Mouse (Mus musculus) megakaryocyte, embryonic 14.5 days (primary cell): ENCODE data around the gene Elovl5. TPM values are rescaled to one million over a fixed set of nuclear protein-coding genes. Genes with fewer than 3 reads are reported as not detected.

Source experiments
- H3K27me3 ChIP-seq: replicated peaks from 2 replicates; pipeline ENCODE3; 2012; ENCODE audit warnings: inconsistent platforms
- H3K36me3 ChIP-seq: replicated peaks from 2 replicates; pipeline ENCODE3; 2012; ENCODE audit warnings: low read length, inconsistent platforms, mixed read lengths
- H3K4me1 ChIP-seq: 2 replicates; pipeline ENCODE4 v1.6.1; 2012; ENCODE audit warnings: inconsistent platforms
- H3K4me3 ChIP-seq: replicated peaks from 2 replicates; pipeline ENCODE3; 2012; ENCODE audit warnings: moderate library complexity, mild to moderate bottlenecking, inconsistent platforms
- H3K9me3 ChIP-seq: 2 replicates; pipeline ENCODE4 v1.6.1; 2012; ENCODE audit warnings: inconsistent platforms
- FLI1 ChIP-seq: IDR thresholded peaks from 2 replicates; pipeline ENCODE4 v1.6.1; 2012; ENCODE audit warnings: low read length, inconsistent platforms, mixed read lengths
- GATA1 ChIP-seq: IDR thresholded peaks from 3 replicates; pipeline ENCODE4 v1.6.1; 2012; ENCODE audit warnings: mixed read lengths, low read length, inconsistent platforms, borderline replicate concordance
- polyA plus RNA-seq: library from polyadenylated mRNA; stranded (reverse); fragments of >175 nt; gene quantifications from 2 replicates; pipeline ENCODE4 v1.2.3, GENCODE M21; 2012; ENCODE audit warnings: low replicate concordance; ENCODE audit not compliant: insufficient read depth

Elovl5 gene
- polyA plus RNA-seq, 1 experiment, result 2.0 TPM

- Histone ChIP-seq H3K4me1 (peaks cover 51% of the 10 kb centered on the region), H3K36me3 (peaks cover 11% of the 10 kb centered on the region), H3K4me3 (no peak overlapping the region), H3K27me3 (no peaks in the 10 kb centered on the region), H3K9me3 (no peaks in the 10 kb centered on the region)
- TF ChIP-seq FLI1 (no peak), GATA1 (no peak)
These were observed 35.9 kb downstream of the Elovl5 start for GRCm38 (mm10) chr9:77953053-77953452.

- H3K9me3 ChIP-seq, result no peaks in the 10 kb centered on the region
- peak overlapping the region; percentile 17 for H3K4me3 ChIP-seq
- H3K27me3 ChIP-seq, result no peaks in the 10 kb centered on the region
- peaks cover 58% of the 10 kb centered on the region for H3K4me1 ChIP-seq
- no peak for TF ChIP-seq FLI1
- no peak for TF ChIP-seq GATA1
- H3K36me3 ChIP-seq, result peaks cover 24% of the 10 kb centered on the region
These were observed 37.3 kb downstream of the Elovl5 start for GRCm38 (mm10) chr9:77954496-77954895.

- Histone ChIP-seq H3K27me3 (no peaks in the 10 kb centered on the region), H3K4me1 (peaks cover 60% of the 10 kb centered on the region), H3K36me3 (peaks cover 28% of the 10 kb centered on the region), H3K4me3 (no peak overlapping the region), H3K9me3 (no peaks in the 10 kb centered on the region)
- no peak for TF ChIP-seq FLI1
These were observed 37.8 kb downstream of the Elovl5 start for GRCm38 (mm10) chr9:77954981-77955380.

- no peak for TF ChIP-seq FLI1
- no peak for TF ChIP-seq GATA1
- Histone ChIP-seq H3K27me3 (no peaks in the 10 kb centered on the region), H3K4me1 (peaks cover 57% of the 10 kb centered on the region), H3K4me3 (no peak overlapping the region), H3K9me3 (no peaks in the 10 kb centered on the region), H3K36me3 (peaks cover 28% of the 10 kb centered on the region)
These were observed 38.3 kb downstream of the Elovl5 start for GRCm38 (mm10) chr9:77955511-77955910.

- H3K9me3 ChIP-seq, result no peaks in the 10 kb centered on the region
- H3K4me3 ChIP-seq, result no peak overlapping the region
- H3K36me3 ChIP-seq, result peaks cover 32% of the 10 kb centered on the region
- no peak for TF ChIP-seq FLI1
- no peak for TF ChIP-seq GATA1
- peaks cover 57% of the 10 kb centered on the region for H3K4me1 ChIP-seq
- no peaks in the 10 kb centered on the region for H3K27me3 ChIP-seq
These were observed 38.8 kb downstream of the Elovl5 start for GRCm38 (mm10) chr9:77955964-77956363.

- peaks cover 53% of the 10 kb centered on the region for H3K4me1 ChIP-seq
- H3K4me3 ChIP-seq, result no peak overlapping the region
- TF ChIP-seq GATA1 (no peak), FLI1 (no peak)
- H3K36me3 ChIP-seq, result peaks cover 53% of the 10 kb centered on the region
- H3K9me3 ChIP-seq, result no peaks in the 10 kb centered on the region
- H3K27me3 ChIP-seq, result no peaks in the 10 kb centered on the region
These were observed 41.2 kb downstream of the Elovl5 start for GRCm38 (mm10) chr9:77958327-77958726.

- H3K4me1 ChIP-seq, result peaks cover 46% of the 10 kb centered on the region
- no peaks in the 10 kb centered on the region for H3K9me3 ChIP-seq
- H3K36me3 ChIP-seq, result peaks cover 64% of the 10 kb centered on the region
- H3K27me3 ChIP-seq, result no peaks in the 10 kb centered on the region
- TF ChIP-seq FLI1 (no peak), GATA1 (no peak)
- H3K4me3 ChIP-seq, result peak overlapping the region; percentile 70
These were observed 42.6 kb downstream of the Elovl5 start for GRCm38 (mm10) chr9:77959759-77960158.

GRCm38 (mm10) chr9:77961350-77961749 lies 44.2 kb downstream of the Elovl5 start:
- no peak overlapping the region for H3K4me3 ChIP-seq
- no peaks in the 10 kb centered on the region for H3K27me3 ChIP-seq
- TF ChIP-seq GATA1 (no peak), FLI1 (no peak)
- peaks cover 43% of the 10 kb centered on the region for H3K4me1 ChIP-seq
- H3K36me3 ChIP-seq, result peaks cover 64% of the 10 kb centered on the region
- no peaks in the 10 kb centered on the region for H3K9me3 ChIP-seq

- Histone ChIP-seq H3K36me3 (peaks cover 59% of the 10 kb centered on the region), H3K4me1 (peaks cover 29% of the 10 kb centered on the region), H3K4me3 (no peak overlapping the region), H3K9me3 (no peaks in the 10 kb centered on the region), H3K27me3 (no peaks in the 10 kb centered on the region)
- TF ChIP-seq FLI1, result no peak
- no peak for TF ChIP-seq GATA1
These were observed 46.9 kb downstream of the Elovl5 start for GRCm38 (mm10) chr9:77964084-77964483.

- Histone ChIP-seq H3K4me3 (no peak overlapping the region), H3K27me3 (no peaks in the 10 kb centered on the region), H3K36me3 (peaks cover 60% of the 10 kb centered on the region), H3K9me3 (no peaks in the 10 kb centered on the region), H3K4me1 (peaks cover 20% of the 10 kb centered on the region)
- TF ChIP-seq FLI1, result no peak
- no peak for TF ChIP-seq GATA1
These were observed 48.1 kb downstream of the Elovl5 start for GRCm38 (mm10) chr9:77965287-77965686.
